ENCODE assay signal across 9 mouse cellular contexts in the genomic region with DNA sequence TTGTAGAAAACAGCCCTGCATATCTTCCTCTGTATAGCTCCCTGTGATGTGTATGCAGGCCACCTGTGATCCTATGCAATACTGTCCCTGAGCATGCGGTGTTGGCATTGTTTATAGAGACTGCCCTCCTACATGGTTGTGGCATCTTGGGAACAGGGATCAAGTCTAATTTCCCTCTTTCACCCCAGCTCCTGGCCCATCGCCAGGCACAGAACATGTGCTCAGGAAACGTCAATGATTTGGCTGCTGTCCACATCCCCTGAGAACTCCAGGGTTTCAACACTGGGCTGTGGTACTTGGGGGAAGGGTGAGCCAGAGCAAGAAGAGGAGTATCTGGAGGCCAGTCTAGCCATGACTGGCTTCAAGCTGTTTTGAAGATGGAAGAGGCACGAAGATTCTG.
DNase-seq lines count a peak whose midpoint lies in the region; ATAC-seq and TF ChIP-seq lines count a peak whose summit lies in the region.
"Had no signal": no experiment of that assay in that cellular context is flagged by ENCODE, and none has a peak within 500 bp of the region (broad histone marks: within the 10 kb centered on the region; RNA-seq: fewer than 3 reads in every experiment).

No protein-coding gene starts in this region.

- no peak overlapping the region for H3K4me2 ChIP-seq in hindbrain, postnatal 0 days (ENCODE audit: low read depth, low read length)

- H3K4me1 ChIP-seq in hindbrain, postnatal 0 days (ENCODE audit: insufficient read depth, low read length), result peaks cover 27% of the 10 kb centered on the region

- H3K27me3 ChIP-seq in hindbrain, postnatal 0 days (ENCODE audit: insufficient read depth, low read length), result peaks cover 26% of the 10 kb centered on the region; the same call in 1 of the 2 replicates

- TF ChIP-seq CTCF in hindbrain, postnatal 0 days (IDR thresholded peaks at IDR 0.05; ENCODE audit: low read depth), result no peak

- H3K27ac ChIP-seq in hindbrain, postnatal 0 days, result peak overlapping the region; percentile 15; the same call in 1 of the 2 replicates
- H3K27ac ChIP-seq: limb, embryonic 12.5 days had no signal

- H3K36me3 ChIP-seq in hindbrain, postnatal 0 days (ENCODE audit: insufficient read depth, low read length), result no peaks in the 10 kb centered on the region
- H3K36me3 ChIP-seq: limb, embryonic 12.5 days had no signal

- 22% methylated on average over 4 of the region's 4 CpGs for WGBS in hindbrain, postnatal 0 days

- H3K4me3 ChIP-seq in hindbrain, postnatal 0 days (ENCODE audit: low read length), result no peak overlapping the region

- no peak overlapping the region for H3K9ac ChIP-seq in hindbrain, postnatal 0 days (replicated peaks; ENCODE audit: low read length)
- H3K9ac ChIP-seq: limb, embryonic 12.5 days had no signal

- peak; percentile 53; the same call in 1 of the 2 replicates for ATAC-seq in hindbrain, postnatal 0 days

- DNase-seq in cerebellum, postnatal 10 days, result peak; percentile 65 to 74
- DNase-seq in cerebellum, adult 18-20 months, result no peak
- peak; percentile 12 for DNase-seq in urinary bladder, postnatal 14 days (ENCODE audit: low spot score)
- DNase-seq in urinary bladder, adult 2 months (ENCODE audit: low spot score), result no peak
- peak; percentile 86 for DNase-seq in hindbrain, postnatal 0 days (ENCODE audit: low spot score)
- DNase-seq in lung, postnatal 36 days, result peak; percentile 27
- DNase-seq in layer of hippocampus, postnatal 36 days, result no peak
- DNase-seq in frontal cortex, postnatal 14 days (ENCODE audit: low spot score in 2 of 2), result no peak

- H3K9me3 ChIP-seq in hindbrain, postnatal 0 days (ENCODE audit: low read length), result no peaks in the 10 kb centered on the region
- H3K9me3 ChIP-seq: limb, embryonic 12.5 days had no signal

Comparison
In these comparisons a context has a peak if more than half of its experiments do, and no peak if none do; other contexts are left out.
1. DNase-seq: peak in cerebellum, postnatal 10 days (2 of 2), urinary bladder, postnatal 14 days (single experiment), hindbrain, postnatal 0 days (single experiment) and lung, postnatal 36 days (single experiment); none in cerebellum, adult 18-20 months (0 of 2), urinary bladder, adult 2 months (single experiment), layer of hippocampus, postnatal 36 days (0 of 2) and frontal cortex, postnatal 14 days (0 of 2).